Mouse (Mus musculus) brain, adult 10 weeks (tissue): ENCODE measurements around the gene Lrrc8c. TPM values are rescaled to one million over a fixed set of nuclear protein-coding genes. Genes with fewer than 3 reads are reported as not detected.

Experiments
- polyA plus RNA-seq: library from polyadenylated mRNA; stranded (reverse); fragments of 350-450 nt; fragmentation: Illumina TruSeq; extraction: RNeasy Lipid Tissue Mini Kit (QIAGEN cat#74804); gene quantifications from one replicate; pipeline ENCODE4 v1.2.3, GENCODE M21; 2015; ENCODE audit warnings: low read depth, low replicate concordance

Lrrc8c gene
- polyA plus RNA-seq, result 8.8 TPM

DNA sequence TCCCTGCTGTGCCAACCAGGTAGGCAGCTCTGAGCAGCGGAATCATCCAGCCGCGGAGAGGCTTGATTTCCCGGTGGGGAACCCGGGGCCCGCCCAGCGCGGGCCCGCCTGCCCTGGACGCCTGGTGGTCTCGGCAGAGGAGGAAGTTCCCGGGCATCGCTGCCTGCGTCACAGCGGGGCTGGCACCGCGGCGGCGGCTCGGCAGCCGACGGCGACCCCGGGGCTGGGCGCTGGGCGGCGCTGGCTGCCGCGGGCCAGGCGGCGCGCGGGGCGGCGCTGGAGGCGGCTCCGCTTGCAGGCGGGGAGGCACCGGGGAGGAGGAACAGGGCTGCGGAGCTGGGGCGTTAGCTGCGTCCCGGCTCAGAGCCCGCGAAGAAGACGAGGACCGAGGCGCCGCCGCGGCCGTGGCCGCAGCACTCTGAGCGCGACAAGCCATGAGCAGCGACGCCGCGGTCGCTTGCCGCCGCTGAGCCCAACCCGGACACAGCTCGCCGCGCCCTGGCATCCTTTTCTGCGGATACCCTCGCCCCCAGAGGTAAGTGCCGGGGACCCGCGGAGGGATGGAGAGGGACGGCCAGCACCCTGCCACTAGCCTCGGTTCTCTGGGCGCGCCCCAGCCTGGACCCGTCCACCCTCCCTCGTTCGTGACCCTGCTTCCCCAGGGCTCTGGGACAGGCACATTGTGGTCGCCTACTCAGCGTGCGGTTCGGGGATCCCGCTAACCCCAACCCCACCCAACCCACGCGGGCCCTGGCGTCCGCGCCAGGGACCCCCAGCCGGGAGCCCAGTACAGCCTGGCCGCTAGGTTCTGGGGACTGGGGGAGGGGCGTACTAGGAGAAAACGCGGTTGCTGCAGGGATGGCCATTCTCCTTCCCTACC, at the start of gene Lrrc8c:
Lrrc8c (plus strand) TSS at position 293 of the 880 bp plus-strand sequence.

Other genes starting within 250 kb of the Lrrc8c start
- 0.46 TPM for gene Gm43302, start 225.7 kb upstream of the Lrrc8c start, polyA plus RNA-seq
- 1.8 TPM for gene Gbp6, start 225.7 kb upstream of the Lrrc8c start, polyA plus RNA-seq
- gene Lrrc8b, start 103.6 kb upstream of the Lrrc8c start, polyA plus RNA-seq, result 49.2 TPM
- 23.1 TPM for gene Lrrc8d, start 180.6 kb downstream of the Lrrc8c start, polyA plus RNA-seq